Mouse (Mus musculus) megakaryocyte, embryonic 14.5 days (primary cell): Measurements from ENCODE around the gene Gm45902.

Experiments used
- FLI1 ChIP-seq: IDR thresholded peaks from 2 replicates; pipeline ENCODE4 v1.6.1; 2012; ENCODE audit warnings: low read length, inconsistent platforms, mixed read lengths
- GATA1 ChIP-seq: IDR thresholded peaks from 3 replicates; pipeline ENCODE4 v1.6.1; 2012; ENCODE audit warnings: mixed read lengths, low read length, inconsistent platforms, borderline replicate concordance

GRCm38 (mm10) chr2:3500886-3501285 is 11.7 kb downstream of the Gm45902 start:
- TF ChIP-seq GATA1 (no peak), FLI1 (no peak)
